Comparison of ENCODE assay signal across 9 mouse cellular contexts in genomic region chr14:118235973-118236885, GRCm38 (mm10). TPM values are rescaled to one million over a fixed set of nuclear protein-coding genes. Genes with fewer than 3 reads are reported as not detected.
A peak's percentile ranks its signal among the peaks of the same experiment; 100 is the strongest.
DNase-seq lines count a peak whose midpoint lies in the region; ATAC-seq and TF ChIP-seq lines count a peak whose summit lies in the region.
"Had no signal": no experiment of that assay in that cellular context is flagged by ENCODE, and none has a peak within 500 bp of the region (broad histone marks: within the 10 kb centered on the region; RNA-seq: fewer than 3 reads in every experiment).

No protein-coding gene starts in this region.

- intact Hi-C loops in left cerebral cortex, postnatal 36 days (cut with DNase I) = no loop called here

- H3K9me3 ChIP-seq in hindbrain, embryonic 13.5 days = no peaks in the 10 kb centered on the region
- no peaks in the 10 kb centered on the region for H3K9me3 ChIP-seq in liver, embryonic 11.5 days (ENCODE audit: control insufficient read depth, low read length)
- H3K9me3 ChIP-seq in neural tube, embryonic 15.5 days (replicated peaks) = no peaks in the 10 kb centered on the region

- no peak for TF ChIP-seq CTCF in embryonic fibroblast, embryonic 13.5 days (IDR thresholded peaks at IDR 0.05; ENCODE audit: borderline replicate concordance, insufficient read depth, low read length)

- peak; percentile 58 for ATAC-seq in hindbrain, embryonic 13.5 days (ENCODE audit: low FRiP score)
- peak; percentile 61 for ATAC-seq in liver, embryonic 11.5 days (replicated peaks; ENCODE audit: low FRiP score)
- peak; percentile 59 for ATAC-seq in neural tube, embryonic 15.5 days (ENCODE audit: low FRiP score)
- ATAC-seq in erythroid progenitor cell, adult 5-6 weeks (replicated peaks; ENCODE audit: low FRiP score, poor library complexity, severe bottlenecking) = no peak

- H3K27me3 ChIP-seq in hindbrain, embryonic 13.5 days = peaks cover 84% of the 10 kb centered on the region
- H3K27me3 ChIP-seq in liver, embryonic 11.5 days (replicated peaks; ENCODE audit: control insufficient read depth, insufficient read depth, low read length) = peaks cover 92% of the 10 kb centered on the region
- peaks cover 63% of the 10 kb centered on the region for H3K27me3 ChIP-seq in neural tube, embryonic 15.5 days (replicated peaks)

- WGBS in hindbrain, embryonic 13.5 days = under 1% methylated on average over 65 of the region's 73 CpGs
- WGBS in liver, embryonic 11.5 days = under 1% methylated on average over 72 of the region's 73 CpGs
- WGBS in neural tube, embryonic 15.5 days = 0% methylated on average over 73 of the region's 73 CpGs

- H3K4me2 ChIP-seq in hindbrain, embryonic 13.5 days = peak overlapping the region; percentile 84
- peak overlapping the region; percentile 85 for H3K4me2 ChIP-seq in liver, embryonic 11.5 days
- peak overlapping the region; percentile 89 for H3K4me2 ChIP-seq in neural tube, embryonic 15.5 days

- DNase-seq in left cerebral cortex, postnatal 36 days (ENCODE audit: low spot score in 2 of 2) = peak; percentile 37 to 39
- DNase-seq in left cerebral cortex, adult 11 months (ENCODE audit: low spot score) = no peak
- peak; percentile 92 for DNase-seq in ZHBTc4 (ENCODE audit: low read depth, low spot score)
- peak; percentile 71 for DNase-seq in liver, embryonic 11.5 days (ENCODE audit: low spot score)

- peak overlapping the region; percentile 82 for H3K9ac ChIP-seq in hindbrain, embryonic 13.5 days
- no peak overlapping the region for H3K9ac ChIP-seq in liver, embryonic 11.5 days (ENCODE audit: low read depth, low read length)
- H3K9ac ChIP-seq in neural tube, embryonic 15.5 days (replicated peaks) = peak overlapping the region; percentile 51

- H3K36me3 ChIP-seq in hindbrain, embryonic 13.5 days = no peaks in the 10 kb centered on the region
- no peaks in the 10 kb centered on the region for H3K36me3 ChIP-seq in liver, embryonic 11.5 days (ENCODE audit: control insufficient read depth, insufficient read depth, low read length)
- H3K36me3 ChIP-seq in neural tube, embryonic 15.5 days = no peaks in the 10 kb centered on the region

- H3K27ac ChIP-seq in embryonic fibroblast, embryonic 13.5 days (ENCODE audit: insufficient read depth, low read length) = no peak overlapping the region
- H3K27ac ChIP-seq in hindbrain, embryonic 13.5 days = peak overlapping the region; percentile 88
- H3K27ac ChIP-seq in liver, embryonic 11.5 days (ENCODE audit: low read depth, low read length) = no peak overlapping the region
- peak overlapping the region; percentile 79 for H3K27ac ChIP-seq in neural tube, embryonic 15.5 days (replicated peaks)

- no peaks in the 10 kb centered on the region for H3K4me1 ChIP-seq in embryonic fibroblast, embryonic 13.5 days (ENCODE audit: control insufficient read depth, insufficient read depth, low read length)
- peaks cover 43% of the 10 kb centered on the region for H3K4me1 ChIP-seq in hindbrain, embryonic 13.5 days (replicated peaks)
- peaks cover 5% of the 10 kb centered on the region; the same call in 1 of the 2 replicates for H3K4me1 ChIP-seq in liver, embryonic 11.5 days (replicated peaks; ENCODE audit: control insufficient read depth, insufficient read depth, low read length)
- peaks cover 39% of the 10 kb centered on the region for H3K4me1 ChIP-seq in neural tube, embryonic 15.5 days

- no peak for TF ChIP-seq POLR2A in embryonic fibroblast, embryonic 13.5 days (IDR thresholded peaks at IDR 0.05; ENCODE audit: low read depth, low read length)

- H3K4me3 ChIP-seq in embryonic fibroblast, embryonic 13.5 days (ENCODE audit: insufficient read depth, low read length) = peak overlapping the region; percentile 52
- peak overlapping the region; percentile 56 for H3K4me3 ChIP-seq in hindbrain, embryonic 13.5 days
- H3K4me3 ChIP-seq in liver, embryonic 11.5 days (ENCODE audit: low read depth, low read length) = peak overlapping the region; percentile 54
- peak overlapping the region; percentile 52 for H3K4me3 ChIP-seq in neural tube, embryonic 15.5 days (replicated peaks)

RNA-seq across cellular contexts. Expression of gene Sox21, which starts 0.6 kb away (rescaled TPM):
- total RNA-seq in left cerebral cortex, postnatal 36 days (2021) = 10 to 100 TPM in 1 of 2 experiments, 1 to 10 TPM in 1; 7.9 to 11.2 TPM
- 0.14 TPM in 1 of 2 replicates, not detected in the other for polyA plus RNA-seq in embryonic fibroblast, embryonic 13.5 days (2011; ENCODE audit: insufficient read length, low read depth, missing spikeins)
- polyA plus RNA-seq in hindbrain, embryonic 13.5 days (2015; fragmentation: Nextera tagmentation; extraction: Ambion mirVana) = 6.7 and 6.9 TPM in 2 replicates
- 0.08 and 0.12 TPM in 2 replicates for polyA plus RNA-seq in liver, embryonic 11.5 days (2014; fragmentation: Nextera tagmentation; extraction: Ambion mirVana)
- polyA plus RNA-seq in neural tube, embryonic 15.5 days (2015; fragmentation: Nextera tagmentation; extraction: Ambion mirVana) = 2.8 and 3.7 TPM in 2 replicates
- total RNA-seq in erythroid progenitor cell, adult 5-6 weeks (2015; ENCODE audit: low replicate concordance) = not detected in 2 replicates
- not detected in 2 replicates for total RNA-seq in erythroid progenitor cell, adult 5-6 weeks (2017; ENCODE audit: low replicate concordance)

RNA-seq across cellular contexts. Expression of gene Gm9376, which starts 30.5 kb away (rescaled TPM):
- not detected for total RNA-seq in left cerebral cortex, postnatal 36 days (2021)
- not detected in 2 replicates for polyA plus RNA-seq in embryonic fibroblast, embryonic 13.5 days (2011; ENCODE audit: insufficient read length, low read depth, missing spikeins)
- polyA plus RNA-seq in hindbrain, embryonic 13.5 days (2015; fragmentation: Nextera tagmentation; extraction: Ambion mirVana) = not detected in 2 replicates
- not detected in 2 replicates for polyA plus RNA-seq in liver, embryonic 11.5 days (2014; fragmentation: Nextera tagmentation; extraction: Ambion mirVana)
- not detected in 2 replicates for polyA plus RNA-seq in neural tube, embryonic 15.5 days (2015; fragmentation: Nextera tagmentation; extraction: Ambion mirVana)
- total RNA-seq in erythroid progenitor cell, adult 5-6 weeks (2015; ENCODE audit: low replicate concordance) = not detected in 2 replicates
- not detected in 2 replicates for total RNA-seq in erythroid progenitor cell, adult 5-6 weeks (2017; ENCODE audit: low replicate concordance)
- total RNA-seq: left cerebral cortex, postnatal 10 days had no signal

Comparison
In these comparisons a context has a peak if more than half of its experiments do, and no peak if none do; other contexts are left out.
1. H3K27ac ChIP-seq: peak in hindbrain, embryonic 13.5 days (single experiment) and neural tube, embryonic 15.5 days (single experiment); none in embryonic fibroblast, embryonic 13.5 days (single experiment) and liver, embryonic 11.5 days (single experiment).
2. Peak in every context shown above with its lines, with median percentiles within 50 percentile points of each other: H3K4me3 ChIP-seq and H3K4me2 ChIP-seq.